Mouse (Mus musculus): ENCODE results near the gene Lrpprc.
"Not testable (repeated sequence)": the region's sequence is repeated elsewhere in the genome, so short reads cannot be mapped to it uniquely, and the experiment has no call there.

GRCm38 (mm10) chr17:84814192-84814591 lies 23.6 kb upstream of the Lrpprc start:
- TF ChIP-seq CTCF (IDR thresholded peaks at IDR 0.05; ENCODE audit: extremely low read depth, insufficient read depth, insufficient read length, insufficient replicate concordance); POLR2A (IDR thresholded peaks at IDR 0.05; ENCODE audit: low read depth, low read length): not testable (repeated sequence)
